Mouse (Mus musculus) hindbrain, postnatal 0 days (tissue): Measurements from ENCODE around the gene Pm20d2. TPM values are rescaled to one million over a fixed set of nuclear protein-coding genes. Genes with fewer than 3 reads are reported as not detected.

Experiments
- ATAC-seq: fragments of 200-750 bp; cut with Nextera tagmentation; 2 replicates; pipeline ENCODE4 v1.8.0; 2017; ENCODE audit warnings: mild to moderate bottlenecking, moderate TSS enrichment, moderate library complexity
- DNase-seq: peaks from one replicate; pipeline ENCODE4 v3.0.0-alpha.2; 2015; ENCODE audit warnings: low spot score
- H3K27ac ChIP-seq: fragments of 300-500 bp; sonication (generic); 2 replicates; pipeline ENCODE4 v1.5.1; 2014; ENCODE audit warnings: mild to moderate bottlenecking
- H3K27me3 ChIP-seq: fragments of 300-500 bp; sonication (generic); 2 replicates; pipeline ENCODE4 v1.6.1; 2014; ENCODE audit warnings: low read length, mixed read lengths; ENCODE audit not compliant: insufficient read depth
- H3K36me3 ChIP-seq: fragments of 300-500 bp; sonication (generic); 2 replicates; pipeline ENCODE4 v1.6.1; 2014; ENCODE audit warnings: low read length, mixed read lengths; ENCODE audit not compliant: insufficient read depth
- H3K4me1 ChIP-seq: fragments of 300-500 bp; sonication (generic); 2 replicates; pipeline ENCODE4 v1.6.1; 2014; ENCODE audit warnings: antibody characterized with exemption, low read length, mixed read lengths; ENCODE audit not compliant: insufficient read depth
- H3K4me2 ChIP-seq: fragments of 300-500 bp; sonication (generic); 2 replicates; pipeline ENCODE4 v1.6.1; 2014; ENCODE audit warnings: low read depth, mild to moderate bottlenecking, low read length, moderate library complexity, mixed read lengths
- H3K4me3 ChIP-seq: fragments of 300-500 bp; sonication (generic); 2 replicates; pipeline ENCODE4 v1.5.1; 2014; ENCODE audit warnings: low read length
- H3K9ac ChIP-seq: fragments of 300-500 bp; sonication (generic); replicated peaks from 2 replicates; pipeline ENCODE4 v1.6.1; 2014; ENCODE audit warnings: mild to moderate bottlenecking, low read length, moderate library complexity, mixed read lengths
- H3K9me3 ChIP-seq: fragments of 300-500 bp; sonication (generic); 2 replicates; pipeline ENCODE4 v1.6.1; 2016; ENCODE audit warnings: low read length, mixed read lengths
- CTCF ChIP-seq: IDR thresholded peaks from 2 replicates; pipeline ENCODE4 v1.5.1; 2016; ENCODE audit warnings: antibody characterized with exemption, control low read depth, low read depth
- WGBS: fragments of 180-500 bp; shearing (Covaris S2); extraction: QIAGEN DNeasy Blood & Tissue Kit; methylation state at CpG from one replicate; pipeline ENCODE4 v1.1.7; 2014; 5-methylcytosine and 5-hydroxymethylcytosine counted together
- polyA plus RNA-seq: library from polyadenylated mRNA; unstranded; fragments of >200 nt; fragmentation: Nextera tagmentation; extraction: Ambion mirVana; gene quantifications from 2 replicates; pipeline ENCODE4 v1.2.1, GENCODE M21; 2015
- total RNA-seq: library from RNA; depleted of rRNA; stranded (reverse); fragments of >200 nt; gene quantifications from 2 replicates; pipeline ENCODE4 v1.2.3, GENCODE M21; 2014; rRNA removed

Pm20d2 gene
- 12.1 and 13.2 TPM in 2 replicates for total RNA-seq
- 3.4 and 3.6 TPM in 2 replicates for polyA plus RNA-seq

GRCm38 (mm10) chr4:33189735-33190036 is at the start of gene Pm20d2:
TSS of gene Pm20d2 (minus strand) at chr4:33189737.
- ATAC-seq (no peak), DNase-seq (no peak)
- H3K36me3 ChIP-seq: 0 out of 2 replicates have a peak, but pooled peaks cover 5% of the 10 kb centered on the region
- 0 out of 2 replicates have a peak, but pooled peaks cover 4% of the 10 kb centered on the region for H3K4me1 ChIP-seq
- 14% methylated on average over 6 of the region's 6 CpGs for WGBS
- H3K9ac ChIP-seq: peak within 1 kb of the TSS; percentile 86
- peak within 1 kb of the TSS; percentile 97 for H3K27ac ChIP-seq
- H3K9me3 ChIP-seq: no peaks in the 10 kb centered on the region
- peak within 1 kb of the TSS; percentile 71 for H3K4me3 ChIP-seq
- H3K4me2 ChIP-seq: peak within 1 kb of the TSS; percentile 71
- no peak for TF ChIP-seq CTCF
- no peaks in the 10 kb centered on the region for H3K27me3 ChIP-seq

GRCm38 (mm10) chr4:33230881-33231280 is 41.3 kb upstream of the Pm20d2 start:
- 92% methylated on average over 18 of the region's 18 CpGs for WGBS
- no peak for TF ChIP-seq CTCF
- Histone ChIP-seq H3K4me2 (no peak overlapping the region), H3K27ac (no peak overlapping the region), H3K4me3 (no peak overlapping the region), H3K9me3 (no peaks in the 10 kb centered on the region), H3K4me1 (no peaks in the 10 kb centered on the region), H3K36me3 (peaks cover 6% of the 10 kb centered on the region; the same call in 1 of the 2 replicates), H3K9ac (no peak overlapping the region), H3K27me3 (no peaks in the 10 kb centered on the region)
- DNase-seq: no peak
- no peak for ATAC-seq

- Histone ChIP-seq H3K4me2 (no peak overlapping the region), H3K36me3 (peaks cover 6% of the 10 kb centered on the region; the same call in 1 of the 2 replicates), H3K27me3 (no peaks in the 10 kb centered on the region), H3K4me3 (no peak overlapping the region), H3K27ac (no peak overlapping the region), H3K9ac (no peak overlapping the region), H3K4me1 (no peaks in the 10 kb centered on the region), H3K9me3 (no peaks in the 10 kb centered on the region)
- no peak for ATAC-seq
- 81% methylated on average over 4 of the region's 4 CpGs for WGBS
- TF ChIP-seq CTCF: no peak
- no peak for DNase-seq
Observed at GRCm38 (mm10) chr4:33229639-33230038, 40.1 kb upstream of the Pm20d2 start.

- Histone ChIP-seq H3K27me3 (no peaks in the 10 kb centered on the region), H3K9me3 (no peaks in the 10 kb centered on the region), H3K9ac (no peak overlapping the region), H3K4me3 (no peak overlapping the region), H3K27ac (no peak overlapping the region), H3K4me1 (no peaks in the 10 kb centered on the region), H3K36me3 (peaks cover 6% of the 10 kb centered on the region; the same call in 1 of the 2 replicates), H3K4me2 (no peak overlapping the region)
- TF ChIP-seq CTCF: no peak
- ATAC-seq: no peak
- WGBS: 90% methylated on average over 7 of the region's 7 CpGs
- no peak for DNase-seq
Observed at GRCm38 (mm10) chr4:33227164-33227563, 37.6 kb upstream of the Pm20d2 start.

- Histone ChIP-seq H3K27me3 (no peaks in the 10 kb centered on the region), H3K27ac (no peak overlapping the region), H3K9me3 (no peaks in the 10 kb centered on the region), H3K9ac (no peak overlapping the region), H3K4me2 (no peak overlapping the region), H3K36me3 (no peaks in the 10 kb centered on the region), H3K4me1 (no peaks in the 10 kb centered on the region), H3K4me3 (no peak overlapping the region)
- DNase-seq (no peak), ATAC-seq (no peak)
- no peak for TF ChIP-seq CTCF
- 73% methylated on average over 7 of the region's 7 CpGs for WGBS
Observed at GRCm38 (mm10) chr4:33224003-33224675, 34.6 kb upstream of the Pm20d2 start.

- no peak overlapping the region for H3K27ac ChIP-seq
- no peaks in the 10 kb centered on the region for H3K9me3 ChIP-seq
- no peak for TF ChIP-seq CTCF
- H3K27me3 ChIP-seq: no peaks in the 10 kb centered on the region
- no peak overlapping the region for H3K9ac ChIP-seq
- no peak overlapping the region for H3K4me3 ChIP-seq
- H3K4me1 ChIP-seq: no peaks in the 10 kb centered on the region
- ATAC-seq: no peak
- no peak for DNase-seq
- H3K36me3 ChIP-seq: no peaks in the 10 kb centered on the region
- no peak overlapping the region for H3K4me2 ChIP-seq
- WGBS: 41% methylated on average over 1 of the region's 1 CpGs
Observed at GRCm38 (mm10) chr4:33221847-33222246, 32.3 kb upstream of the Pm20d2 start.
